Mouse (Mus musculus) kidney, embryonic 15.5 days (tissue): ENCODE data around the gene Prtn3. TPM values are rescaled to one million over a fixed set of nuclear protein-coding genes. Genes with fewer than 3 reads are reported as not detected.

Experiments used
- ATAC-seq: fragments of 200-750 bp; cut with Nextera tagmentation; replicated peaks from 2 replicates; pipeline ENCODE4 v1.8.0; 2017; ENCODE audit warnings: moderate TSS enrichment; ENCODE audit not compliant: low FRiP score
- H3K27ac ChIP-seq: fragments of 300-500 bp; sonication (generic); 2 replicates; pipeline ENCODE4 v1.5.1; 2015; ENCODE audit warnings: mild to moderate bottlenecking, inconsistent platforms
- H3K27me3 ChIP-seq: fragments of 300-500 bp; sonication (generic); 2 replicates; pipeline ENCODE4 v1.6.1; 2015; ENCODE audit warnings: inconsistent platforms
- H3K36me3 ChIP-seq: fragments of 300-500 bp; sonication (generic); 2 replicates; pipeline ENCODE4 v1.6.1; 2015; ENCODE audit warnings: inconsistent platforms
- H3K4me1 ChIP-seq: fragments of 300-500 bp; sonication (generic); 2 replicates; pipeline ENCODE4 v1.6.1; 2015; ENCODE audit warnings: inconsistent platforms
- H3K4me2 ChIP-seq: fragments of 300-500 bp; sonication (generic); 2 replicates; pipeline ENCODE4 v1.6.1; 2015; ENCODE audit warnings: moderate library complexity, mild to moderate bottlenecking, inconsistent platforms
- H3K4me3 ChIP-seq: fragments of 300-500 bp; sonication (generic); replicated peaks from 2 replicates; pipeline ENCODE4 v1.5.1; 2015; ENCODE audit warnings: mild to moderate bottlenecking, inconsistent platforms
- H3K9ac ChIP-seq: fragments of 300-500 bp; sonication (generic); 2 replicates; pipeline ENCODE4 v1.6.1; 2015; ENCODE audit warnings: mild to moderate bottlenecking, inconsistent platforms
- H3K9me3 ChIP-seq: fragments of 300-500 bp; sonication (generic); replicated peaks from 2 replicates; pipeline ENCODE4 v1.6.1; 2016; ENCODE audit warnings: inconsistent platforms
- WGBS: fragments of 180-500 bp; shearing (Covaris S2); methylation state at CpG from one replicate; pipeline ENCODE4 v1.1.7; 2015; ENCODE audit warnings: mixed read lengths; 5-methylcytosine and 5-hydroxymethylcytosine counted together
- polyA plus RNA-seq: library from polyadenylated mRNA; unstranded; fragments of >200 nt; fragmentation: Nextera tagmentation; extraction: Ambion mirVana; gene quantifications from 2 replicates; pipeline ENCODE4 v1.2.1, GENCODE M21; 2015

The Prtn3 gene
- polyA plus RNA-seq, 1 experiment from 2014 or later: 7.4 TPM

DNA sequence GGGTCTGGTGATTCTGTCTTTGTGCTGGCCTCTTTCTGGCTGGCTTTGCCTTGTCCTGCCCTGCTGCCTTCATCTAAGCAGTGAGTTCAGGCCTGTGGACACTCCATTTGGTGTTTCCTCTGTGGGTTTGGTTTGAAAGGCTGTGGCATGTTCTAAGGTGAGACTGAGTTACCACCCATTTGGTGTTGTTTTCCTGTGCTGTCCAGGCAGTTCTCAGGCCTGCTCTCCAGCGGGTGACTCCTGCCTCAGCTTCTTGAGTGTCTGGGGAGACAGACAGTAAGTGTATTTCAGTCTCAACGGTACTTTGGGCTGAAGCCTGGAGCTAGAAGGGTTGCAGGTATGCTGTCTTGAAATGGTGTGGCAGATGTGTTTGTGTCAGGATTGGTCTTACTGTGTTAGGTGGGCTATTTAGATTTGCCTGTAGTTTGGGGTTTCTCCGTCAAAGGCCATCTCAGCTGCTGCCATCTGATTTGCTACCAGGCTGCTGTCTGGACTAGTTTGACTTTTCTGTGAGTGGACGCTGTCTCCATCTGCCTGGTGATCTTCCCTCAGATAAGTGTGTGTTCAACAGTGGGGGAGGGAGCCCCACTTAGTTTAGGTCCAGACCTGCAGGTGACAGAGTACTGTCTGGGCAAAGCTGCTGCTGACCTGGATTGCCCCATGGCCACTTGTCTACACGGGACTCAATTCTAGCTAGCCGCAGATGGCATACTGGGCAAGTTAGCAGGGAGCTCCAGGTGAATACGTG, 17.4 kb upstream of the Prtn3 start:
- H3K36me3 ChIP-seq: peaks cover 58% of the 10 kb centered on the region
- H3K27me3 ChIP-seq: no peaks in the 10 kb centered on the region
- peak overlapping the region; percentile 95 for H3K4me2 ChIP-seq
- WGBS: 23% methylated on average over 7 of the region's 7 CpGs
- ATAC-seq: no peak
- no peaks in the 10 kb centered on the region for H3K9me3 ChIP-seq
- H3K4me1 ChIP-seq: peaks cover 76% of the 10 kb centered on the region
- peak overlapping the region; percentile 96 for H3K4me3 ChIP-seq
- H3K27ac ChIP-seq: peak overlapping the region; percentile 100
- H3K9ac ChIP-seq: peak overlapping the region; percentile 99

DNA sequence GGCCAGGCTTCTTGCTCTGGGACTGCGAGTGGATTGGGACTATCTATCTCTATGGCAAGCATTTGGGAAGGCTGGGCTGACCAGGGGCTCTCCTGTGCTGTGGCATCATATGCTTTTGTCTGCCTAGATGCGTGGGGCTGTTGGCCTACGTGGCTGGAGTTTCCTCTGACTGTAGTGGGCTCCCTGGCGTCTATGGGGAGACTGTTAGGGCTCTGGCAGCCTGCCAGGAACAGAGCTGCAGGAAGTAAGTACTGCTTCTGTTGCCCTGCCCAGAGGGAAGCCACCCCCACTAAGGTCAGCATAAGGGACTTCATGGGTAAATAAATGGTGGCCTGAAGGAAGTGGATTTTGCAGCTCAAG, 16.8 kb upstream of the Prtn3 start:
- Histone ChIP-seq H3K9me3 (no peaks in the 10 kb centered on the region), H3K9ac (peak overlapping the region; percentile 99), H3K4me2 (peak overlapping the region; percentile 95), H3K36me3 (peaks cover 63% of the 10 kb centered on the region), H3K4me1 (peaks cover 75% of the 10 kb centered on the region), H3K27ac (peak overlapping the region; percentile 100), H3K4me3 (peak overlapping the region; percentile 96), H3K27me3 (no peaks in the 10 kb centered on the region)
- 13% methylated on average over 4 of the region's 4 CpGs for WGBS
- ATAC-seq: no peak

DNA sequence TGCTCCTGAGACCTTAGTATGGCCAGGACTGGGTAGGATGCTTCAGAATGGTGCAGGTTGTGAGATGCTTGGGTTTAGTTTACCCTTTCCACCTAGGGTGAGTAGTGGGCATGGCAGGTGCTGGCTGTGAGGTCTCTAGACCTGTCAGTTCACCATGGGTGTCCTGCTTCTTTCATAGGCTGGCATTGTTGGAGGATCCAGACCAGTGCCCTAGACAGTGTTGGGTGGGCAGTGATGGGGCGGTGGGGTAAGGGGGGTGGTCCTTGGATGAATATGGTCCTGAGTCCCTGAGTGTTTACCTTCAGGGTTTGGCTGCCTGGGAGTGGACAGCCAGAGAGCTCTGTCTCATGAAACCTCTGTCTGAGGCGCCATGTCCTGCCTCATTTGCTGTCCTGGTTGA, 16.4 kb upstream of the Prtn3 start:
- peaks cover 75% of the 10 kb centered on the region for H3K4me1 ChIP-seq
- H3K27ac ChIP-seq: peak overlapping the region; percentile 100
- H3K27me3 ChIP-seq: no peaks in the 10 kb centered on the region
- peak overlapping the region; percentile 99 for H3K9ac ChIP-seq
- H3K36me3 ChIP-seq: peaks cover 68% of the 10 kb centered on the region
- H3K4me2 ChIP-seq: peak overlapping the region; percentile 95
- no peak for ATAC-seq
- WGBS: 57% methylated on average over 2 of the region's 2 CpGs
- H3K9me3 ChIP-seq: no peaks in the 10 kb centered on the region
- peak overlapping the region; percentile 96 for H3K4me3 ChIP-seq

DNA sequence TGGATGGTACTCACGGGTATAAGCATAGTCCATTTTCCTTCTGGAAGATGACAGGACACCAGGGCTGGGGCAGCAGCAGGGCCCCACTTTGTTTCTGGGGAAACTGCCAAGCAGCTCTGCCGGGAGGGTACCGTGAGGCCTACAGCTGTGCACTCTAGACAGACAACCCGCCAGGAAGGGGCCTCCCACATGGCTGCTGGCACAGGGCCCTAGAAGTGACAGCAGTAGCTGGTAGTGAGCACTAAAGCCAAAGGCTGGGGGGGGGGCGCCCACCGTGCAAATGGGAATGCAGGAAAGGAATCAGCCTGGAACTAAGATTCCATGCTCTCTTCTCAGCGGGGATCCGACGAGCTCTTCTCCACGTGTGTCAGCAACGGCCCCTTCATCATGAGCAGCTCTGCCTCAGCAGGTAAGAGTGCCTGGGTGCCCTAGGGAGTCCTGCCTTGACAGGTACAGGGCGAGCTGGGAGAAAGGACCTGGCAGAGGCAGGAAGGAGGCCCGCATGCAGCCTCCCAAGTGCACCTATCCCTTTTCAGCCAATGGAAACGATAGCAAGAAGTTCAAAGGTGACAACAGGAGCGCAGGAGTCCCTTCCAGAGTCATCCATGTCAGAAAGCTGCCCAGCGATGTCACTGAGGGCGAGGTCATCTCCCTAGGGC, 15.7 kb upstream of the Prtn3 start:
- no peak for ATAC-seq
- WGBS: 43% methylated on average over 17 of the region's 17 CpGs
- Histone ChIP-seq H3K4me3 (peak overlapping the region; percentile 96), H3K4me1 (peaks cover 71% of the 10 kb centered on the region), H3K27ac (peak overlapping the region; percentile 100; the same call in 1 of the 2 replicates), H3K27me3 (no peaks in the 10 kb centered on the region), H3K9ac (0 out of 2 replicates have a peak overlapping the region, but pooled peaks have one; percentile 99), H3K9me3 (no peaks in the 10 kb centered on the region), H3K36me3 (peaks cover 74% of the 10 kb centered on the region), H3K4me2 (peak overlapping the region; percentile 95)

DNA sequence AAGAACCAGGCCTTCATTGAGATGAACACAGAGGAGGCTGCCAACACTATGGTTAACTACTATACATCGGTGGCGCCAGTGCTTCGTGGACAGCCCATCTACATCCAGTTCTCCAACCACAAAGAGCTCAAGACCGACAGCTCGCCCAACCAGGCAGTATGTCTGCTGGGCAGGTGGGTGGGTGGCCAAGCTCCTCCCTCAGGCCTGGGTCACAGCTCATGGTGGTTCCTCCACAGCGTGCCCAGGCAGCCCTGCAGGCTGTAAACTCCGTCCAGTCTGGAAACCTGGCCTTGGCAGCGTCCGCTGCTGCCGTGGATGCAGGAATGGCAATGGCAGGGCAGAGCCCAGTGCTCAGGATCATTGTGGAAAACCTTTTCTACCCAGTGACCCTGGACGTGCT, 15.2 kb upstream of the Prtn3 start:
- Histone ChIP-seq H3K36me3 (peaks cover 80% of the 10 kb centered on the region), H3K27ac (peak overlapping the region; percentile 100; the same call in 1 of the 2 replicates), H3K9ac (no peak overlapping the region), H3K4me3 (no peak overlapping the region), H3K4me1 (peaks cover 68% of the 10 kb centered on the region), H3K4me2 (no peak overlapping the region), H3K9me3 (no peaks in the 10 kb centered on the region), H3K27me3 (no peaks in the 10 kb centered on the region)
- WGBS: 73% methylated on average over 11 of the region's 11 CpGs
- ATAC-seq: no peak

DNA sequence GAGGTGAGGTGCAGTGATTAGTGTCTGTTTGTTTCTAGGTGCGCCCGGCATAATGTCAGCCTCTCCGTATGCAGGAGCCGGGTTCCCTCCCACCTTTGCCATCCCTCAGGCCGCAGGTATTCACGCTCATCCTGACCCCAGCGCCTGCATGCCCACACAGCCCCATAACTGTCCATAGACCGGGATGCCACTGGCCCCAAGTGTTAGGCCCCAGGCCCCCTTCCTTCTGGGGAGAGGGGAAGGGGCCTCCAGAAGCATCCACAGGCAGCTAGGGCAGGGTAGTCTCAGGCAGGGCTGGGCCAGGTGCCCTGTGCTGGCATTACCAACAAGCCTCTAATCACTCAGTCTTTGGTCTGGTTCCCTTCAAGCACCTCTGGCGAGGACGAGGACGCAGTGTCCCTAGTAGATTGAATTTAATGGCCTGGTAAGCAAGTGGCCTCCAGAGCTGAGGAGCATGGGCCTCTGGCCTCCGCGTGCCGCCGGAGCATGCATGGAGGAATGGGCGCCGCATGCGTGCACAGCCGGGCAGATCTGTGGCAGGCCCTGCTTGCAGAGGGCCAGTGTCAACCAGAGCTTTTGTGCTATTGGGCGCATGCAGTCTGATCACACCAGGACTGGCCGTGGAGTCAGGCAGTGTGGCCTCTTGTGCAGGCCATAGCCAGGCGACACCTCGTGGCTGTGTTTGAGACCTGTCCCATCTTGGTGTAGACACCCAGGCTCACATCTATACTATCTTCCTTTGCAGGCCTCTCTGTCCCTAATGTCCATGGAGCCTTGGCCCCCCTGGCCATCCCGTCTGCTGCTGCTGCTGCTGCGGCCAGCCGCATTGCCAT, 14.0 kb upstream of the Prtn3 start:
- Histone ChIP-seq H3K9me3 (no peaks in the 10 kb centered on the region), H3K9ac (no peak overlapping the region), H3K27me3 (no peaks in the 10 kb centered on the region), H3K4me2 (0 out of 2 replicates have a peak overlapping the region, but pooled peaks have one; percentile 0), H3K4me3 (no peak overlapping the region), H3K4me1 (peaks cover 75% of the 10 kb centered on the region), H3K27ac (peak overlapping the region; percentile 100), H3K36me3 (peaks cover 92% of the 10 kb centered on the region)
- 87% methylated on average over 26 of the region's 26 CpGs for WGBS
- ATAC-seq: no peak

DNA sequence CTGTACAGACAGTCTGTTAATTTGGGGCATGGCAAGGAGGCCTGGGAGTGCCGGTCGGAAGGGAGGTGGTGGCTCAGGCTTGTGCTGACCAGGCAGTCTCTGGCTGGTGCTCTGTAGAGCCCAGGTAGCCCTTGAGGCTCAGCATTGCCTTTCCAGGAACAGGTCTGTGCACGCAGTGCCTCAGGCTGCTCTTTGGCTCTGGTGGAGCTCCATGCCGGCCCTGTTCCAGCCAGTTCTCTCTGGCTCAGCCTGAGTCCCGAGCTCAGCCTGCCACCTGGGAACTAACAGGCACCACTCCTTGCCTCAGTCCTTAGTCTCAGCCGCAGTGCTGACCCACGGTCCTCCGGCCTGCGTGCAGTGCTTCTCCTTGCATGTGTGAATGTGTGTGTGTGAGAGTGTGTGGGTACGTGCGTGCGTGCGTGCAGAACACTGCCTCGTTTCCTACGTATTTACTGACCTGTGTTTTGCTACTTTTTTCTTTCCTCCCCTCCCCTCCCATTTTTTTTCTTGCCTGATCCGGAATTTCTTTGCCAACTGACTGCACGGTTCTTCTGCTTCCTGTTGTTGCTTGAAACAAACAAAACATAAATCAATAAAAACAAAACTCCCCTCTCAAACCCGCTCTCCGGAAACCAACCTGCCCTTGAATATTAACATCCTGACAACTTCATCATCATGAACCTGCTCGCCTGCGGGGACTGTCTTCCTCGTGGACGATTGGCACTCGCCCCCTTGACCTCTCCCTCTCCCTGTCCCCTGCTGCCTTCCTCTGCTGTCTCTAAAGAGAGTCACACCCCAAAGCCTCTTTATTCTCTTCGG, 12.8 kb upstream of the Prtn3 start:
- Histone ChIP-seq H3K27me3 (no peaks in the 10 kb centered on the region), H3K4me1 (peaks cover 72% of the 10 kb centered on the region), H3K36me3 (peaks cover 99% of the 10 kb centered on the region), H3K9ac (no peak overlapping the region), H3K27ac (peak overlapping the region; percentile 74), H3K4me3 (no peak overlapping the region), H3K9me3 (no peaks in the 10 kb centered on the region), H3K4me2 (no peak overlapping the region)
- no peak for ATAC-seq
- WGBS: 62% methylated on average over 25 of the region's 25 CpGs

DNA sequence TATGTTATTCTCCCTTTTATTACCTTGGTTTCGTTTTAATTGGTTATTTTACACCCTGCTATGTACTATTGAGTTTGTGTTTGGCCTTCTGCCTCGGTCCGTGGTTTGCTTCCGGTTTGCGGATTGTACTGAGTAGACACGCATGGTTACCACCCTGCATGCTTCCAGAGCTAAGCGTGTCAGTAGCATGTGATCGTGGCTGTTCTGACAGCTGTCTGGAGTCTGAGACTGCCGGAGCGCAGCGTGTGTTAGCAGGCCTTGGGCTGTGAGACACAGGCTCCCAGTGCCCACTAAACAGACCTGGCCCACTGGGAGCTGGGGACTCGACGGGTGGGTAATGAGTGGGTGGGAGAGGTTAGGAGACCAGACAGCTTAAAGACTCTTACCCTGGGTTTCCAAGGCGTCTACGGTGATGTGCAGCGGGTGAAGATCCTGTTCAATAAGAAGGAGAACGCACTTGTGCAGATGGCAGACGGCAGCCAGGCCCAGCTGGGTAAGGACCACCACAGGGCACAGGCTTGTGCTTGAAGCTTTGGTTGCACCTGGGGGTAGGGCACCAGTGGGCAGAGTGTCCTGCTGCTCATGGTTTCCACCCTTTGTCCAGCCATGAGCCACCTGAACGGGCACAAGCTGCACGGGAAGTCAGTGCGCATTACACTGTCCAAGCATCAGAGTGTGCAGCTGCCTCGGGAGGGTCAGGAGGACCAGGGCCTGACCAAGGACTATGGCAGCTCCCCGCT, 12.1 kb upstream of the Prtn3 start:
- WGBS: 78% methylated on average over 23 of the region's 23 CpGs
- H3K4me1 ChIP-seq: peaks cover 71% of the 10 kb centered on the region
- no peak for ATAC-seq
- H3K4me3 ChIP-seq: no peak overlapping the region
- H3K36me3 ChIP-seq: peaks cover 99% of the 10 kb centered on the region
- peak overlapping the region; percentile 74 for H3K27ac ChIP-seq
- H3K9me3 ChIP-seq: no peaks in the 10 kb centered on the region
- no peaks in the 10 kb centered on the region for H3K27me3 ChIP-seq
- H3K9ac ChIP-seq: no peak overlapping the region
- no peak overlapping the region for H3K4me2 ChIP-seq

DNA sequence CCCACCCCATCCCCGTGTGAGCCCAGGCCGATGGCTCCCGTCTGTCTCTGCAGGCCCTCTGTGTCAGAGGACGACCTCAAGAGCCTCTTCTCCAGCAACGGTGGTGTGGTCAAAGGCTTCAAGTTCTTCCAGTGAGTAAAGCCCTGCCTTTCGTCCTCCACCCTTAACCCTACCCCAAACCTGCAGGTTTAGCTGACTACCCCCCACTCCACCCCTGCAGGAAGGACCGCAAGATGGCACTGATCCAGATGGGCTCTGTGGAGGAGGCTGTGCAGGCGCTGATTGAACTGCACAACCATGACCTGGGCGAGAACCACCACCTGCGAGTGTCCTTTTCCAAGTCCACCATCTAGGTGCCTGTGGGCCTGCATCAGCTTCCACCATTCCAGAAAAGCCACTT, 11.4 kb upstream of the Prtn3 start:
- Histone ChIP-seq H3K9me3 (no peaks in the 10 kb centered on the region), H3K9ac (no peak overlapping the region), H3K4me1 (peaks cover 66% of the 10 kb centered on the region), H3K4me2 (no peak overlapping the region), H3K27me3 (no peaks in the 10 kb centered on the region), H3K36me3 (peaks cover 96% of the 10 kb centered on the region), H3K27ac (0 out of 2 replicates have a peak overlapping the region, but pooled peaks have one; percentile 74), H3K4me3 (no peak overlapping the region)
- no peak for ATAC-seq
- WGBS: 58% methylated on average over 10 of the region's 10 CpGs

DNA sequence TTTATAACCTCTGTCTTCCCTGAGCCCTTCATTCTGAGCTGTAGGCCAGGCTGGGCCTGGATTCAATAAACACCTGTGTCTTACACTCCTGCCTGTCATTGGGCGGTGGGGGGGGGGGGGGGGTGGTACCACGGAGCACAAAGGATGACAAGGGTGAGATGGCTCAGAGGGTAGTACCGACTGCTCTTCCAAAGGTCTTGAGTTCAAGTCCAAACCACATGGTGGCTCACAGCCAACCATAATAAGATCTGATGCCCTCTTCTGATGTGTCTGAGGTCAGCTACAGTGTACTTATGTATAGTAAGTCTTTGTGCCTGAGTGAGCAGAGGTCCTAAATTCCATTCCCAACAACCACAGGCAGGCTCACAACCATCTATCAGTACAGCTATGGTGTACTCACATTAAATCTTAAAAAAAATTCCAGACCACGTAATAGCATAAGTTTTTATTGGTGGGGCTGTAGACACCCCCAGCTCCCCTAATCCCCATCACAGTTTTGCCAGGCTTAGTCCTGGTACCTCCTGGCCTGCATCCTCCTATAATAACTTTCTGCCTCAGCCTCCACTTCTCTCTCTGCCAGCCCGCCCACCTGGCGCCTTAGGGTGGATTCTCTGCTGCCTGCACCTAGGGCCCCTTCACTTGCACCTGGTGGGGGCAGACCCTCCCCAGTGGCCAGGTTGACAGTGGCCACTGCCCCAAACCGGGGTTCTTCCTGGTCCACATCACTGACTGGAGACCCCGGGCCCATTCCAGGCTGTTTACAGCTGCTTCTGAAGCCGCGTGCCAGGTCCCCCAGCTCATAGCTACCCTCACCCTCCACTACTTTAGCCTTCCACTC, 9.7 kb upstream of the Prtn3 start:
- peaks cover 85% of the 10 kb centered on the region for H3K36me3 ChIP-seq
- no peaks in the 10 kb centered on the region for H3K27me3 ChIP-seq
- no peak overlapping the region for H3K9ac ChIP-seq
- no peak for ATAC-seq
- H3K4me2 ChIP-seq: no peak overlapping the region
- no peaks in the 10 kb centered on the region for H3K9me3 ChIP-seq
- H3K4me3 ChIP-seq: no peak overlapping the region
- 48% methylated on average over 10 of the region's 10 CpGs for WGBS
- H3K27ac ChIP-seq: peak overlapping the region; percentile 59
- H3K4me1 ChIP-seq: peaks cover 50% of the 10 kb centered on the region
